Mouse (Mus musculus) stomach, embryonic 16.5 days (tissue): ENCODE data around the gene Kcnn4. TPM values are rescaled to one million over a fixed set of nuclear protein-coding genes. Genes with fewer than 3 reads are reported as not detected.

Experiments used
- ATAC-seq: fragments of 200-750 bp; cut with Nextera tagmentation; 2 replicates; pipeline ENCODE4 v1.8.0; 2017; ENCODE audit warnings: moderate number of reproducible peaks, moderate TSS enrichment; ENCODE audit not compliant: insufficient read depth, low FRiP score
- H3K27ac ChIP-seq: fragments of 300-500 bp; sonication (generic); 2 replicates; pipeline ENCODE4 v1.5.1; 2014; ENCODE audit warnings: low read length
- H3K27me3 ChIP-seq: fragments of 300-500 bp; sonication (generic); 2 replicates; pipeline ENCODE4 v1.6.1; 2014; ENCODE audit warnings: low read length, control low read depth, mixed read lengths; ENCODE audit not compliant: control insufficient read depth, insufficient read depth
- H3K36me3 ChIP-seq: fragments of 300-500 bp; sonication (generic); 2 replicates; pipeline ENCODE4 v1.6.1; 2014; ENCODE audit warnings: low read length; ENCODE audit not compliant: control insufficient read depth, insufficient read depth
- H3K4me1 ChIP-seq: fragments of 300-500 bp; sonication (generic); 2 replicates; pipeline ENCODE4 v1.6.1; 2014; ENCODE audit warnings: low read length, control low read depth, mixed read lengths; ENCODE audit not compliant: control insufficient read depth, insufficient read depth
- H3K4me2 ChIP-seq: fragments of 300-500 bp; sonication (generic); 2 replicates; pipeline ENCODE4 v1.6.1; 2014; ENCODE audit warnings: low read depth, low read length, mixed read lengths
- H3K4me3 ChIP-seq: fragments of 300-500 bp; sonication (generic); replicated peaks from 2 replicates; pipeline ENCODE4 v1.5.1; 2014; ENCODE audit warnings: mild to moderate bottlenecking, low read length
- H3K9ac ChIP-seq: fragments of 300-500 bp; sonication (generic); 2 replicates; pipeline ENCODE4 v1.6.1; 2014; ENCODE audit warnings: low read length
- H3K9me3 ChIP-seq: fragments of 300-500 bp; sonication (generic); replicated peaks from 2 replicates; pipeline ENCODE4 v1.6.1; 2016; ENCODE audit warnings: low read length, control low read depth; ENCODE audit not compliant: control insufficient read depth
- WGBS: fragments of 180-500 bp; shearing (Covaris S2); extraction: QIAGEN DNeasy Blood & Tissue Kit; methylation state at CpG from one replicate; pipeline ENCODE4 v1.1.7; 2014; 5-methylcytosine and 5-hydroxymethylcytosine counted together
- microRNA-seq: library from miRNA; unstranded; fragments of <30 nt; microRNA quantifications from one replicate; pipeline ENCODE4, GENCODE M21; 2016
- polyA plus RNA-seq: library from polyadenylated mRNA; unstranded; fragments of >200 nt; fragmentation: Nextera tagmentation; extraction: Ambion mirVana; gene quantifications from 2 replicates; pipeline ENCODE4 v1.2.1, GENCODE M21; 2015

Kcnn4 gene
- polyA plus RNA-seq, 1 experiment from 2014 or later, result 8.5 TPM

DNA sequence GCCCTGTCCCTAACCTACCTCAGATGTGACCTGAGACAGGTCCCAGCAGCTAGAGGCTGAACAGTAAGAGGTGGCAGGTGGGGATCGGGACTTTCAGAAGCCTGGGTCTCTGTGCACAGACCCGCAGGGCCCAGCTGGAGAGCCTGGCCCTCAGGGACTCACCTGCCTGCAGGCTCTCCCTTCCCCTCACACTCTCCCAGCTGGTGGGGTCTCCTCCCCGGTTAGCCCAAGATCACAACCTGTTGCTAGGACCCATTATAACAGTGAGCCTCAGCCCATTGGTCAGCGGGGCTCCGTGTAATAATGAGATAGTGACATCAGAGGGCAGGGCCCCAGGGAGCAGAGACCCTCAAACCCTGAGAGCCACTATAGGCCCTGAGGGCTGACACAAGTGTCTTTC, 65.2 kb downstream of the Kcnn4 start:
- Histone ChIP-seq H3K9me3 (no peaks in the 10 kb centered on the region), H3K27ac (no peak overlapping the region), H3K4me2 (no peak overlapping the region), H3K9ac (no peak overlapping the region), H3K27me3 (peaks cover 12% of the 10 kb centered on the region; the same call in 1 of the 2 replicates), H3K4me1 (no peaks in the 10 kb centered on the region), H3K4me3 (no peak overlapping the region), H3K36me3 (no peaks in the 10 kb centered on the region)
- 79% methylated on average over 5 of the region's 5 CpGs for WGBS
- no peak for ATAC-seq

Small RNA genes within 50 kb of the gene (microRNA-seq; reads per million reads assigned to microRNA genes)
- gene Gm27592, result not detected

Other genes starting within 250 kb of the Kcnn4 start
- gene Zfp235, start 236.1 kb upstream of the Kcnn4 start, polyA plus RNA-seq, result 14.7 and 18.9 TPM in 2 replicates
- 5.8 and 6.3 TPM in 2 replicates for gene Zfp114, start 195.2 kb upstream of the Kcnn4 start, polyA plus RNA-seq
- gene Zfp111, start 158.8 kb upstream of the Kcnn4 start, polyA plus RNA-seq, result 10.2 and 12.5 TPM in 2 replicates
- gene Zfp109, start 132.7 kb upstream of the Kcnn4 start, polyA plus RNA-seq, result 5.4 and 6.3 TPM in 2 replicates
- gene Zfp108, start 115.5 kb upstream of the Kcnn4 start, polyA plus RNA-seq, result 3.9 TPM in 2 replicates
- 7.6 and 8.3 TPM in 2 replicates for gene Zfp93, start 99.8 kb upstream of the Kcnn4 start, polyA plus RNA-seq
- gene Zfp61, start 69.0 kb upstream of the Kcnn4 start, polyA plus RNA-seq, result 31.4 and 32.2 TPM in 2 replicates
- 9.0 and 10.3 TPM in 2 replicates for gene Zfp94, start 53.6 kb upstream of the Kcnn4 start, polyA plus RNA-seq
- gene Tescl, start 36.3 kb upstream of the Kcnn4 start, polyA plus RNA-seq, result 0.15 TPM in 1 of 2 replicates, not detected in the other
- gene Lypd5, start 21.1 kb upstream of the Kcnn4 start, polyA plus RNA-seq, result 11.6 and 36.4 TPM in 2 replicates
- 19.5 and 21.3 TPM in 2 replicates for gene Smg9, start 29.4 kb downstream of the Kcnn4 start, polyA plus RNA-seq
- 0.17 and 0.26 TPM in 2 replicates for gene Irgc1, start 82.0 kb downstream of the Kcnn4 start, polyA plus RNA-seq
- 13.3 and 15.4 TPM in 2 replicates for gene Plaur, start 92.2 kb downstream of the Kcnn4 start, polyA plus RNA-seq
- 4.4 TPM in 2 replicates for gene Cadm4, start 111.8 kb downstream of the Kcnn4 start, polyA plus RNA-seq
- gene Zfp428, start 136.7 kb downstream of the Kcnn4 start, polyA plus RNA-seq, result 22.3 and 24.6 TPM in 2 replicates
- 0.19 and 0.30 TPM in 2 replicates for gene AC161166.1, start 142.2 kb downstream of the Kcnn4 start, polyA plus RNA-seq
- 5.5 and 5.6 TPM in 2 replicates for gene Irgq, start 160.4 kb downstream of the Kcnn4 start, polyA plus RNA-seq
- 16.4 and 26.0 TPM in 2 replicates for gene Pinlyp, start 175.9 kb downstream of the Kcnn4 start, polyA plus RNA-seq
- gene Xrcc1, start 176.0 kb downstream of the Kcnn4 start, polyA plus RNA-seq, result 91.4 and 114 TPM in 2 replicates
- gene Ethe1, start 217.3 kb downstream of the Kcnn4 start, polyA plus RNA-seq, result 35.6 and 43.4 TPM in 2 replicates
- 3.5 and 4.0 TPM in 2 replicates for gene Zfp575, start 217.4 kb downstream of the Kcnn4 start, polyA plus RNA-seq
- gene Phldb3, start 240.5 kb downstream of the Kcnn4 start, polyA plus RNA-seq, result 0.70 and 0.72 TPM in 2 replicates